Mouse (Mus musculus): ENCODE data around the gene Myo16. TPM values are rescaled to one million over a fixed set of nuclear protein-coding genes. Genes with fewer than 3 reads are reported as not detected.

Myo16 gene
- total RNA-seq, 2 experiments from 2014 or later = 15.7 to 18.7 TPM

Other genes with a start within 250 kb of the Myo16 start
- gene Lig4, start 176.2 kb upstream of the Myo16 start, total RNA-seq (2021) = 1 to 10 TPM; 4.8 to 6.6 TPM
- gene Abhd13, start 176.2 kb upstream of the Myo16 start, total RNA-seq (2021) = 10 to 100 TPM; 16.8 to 19.2 TPM
- gene Tnfsf13b, start 147.4 kb upstream of the Myo16 start, total RNA-seq (2021) = 1 to 10 TPM; 5.4 to 5.5 TPM

Data from heart, postnatal 4 days (tissue).